Mouse (Mus musculus) cortical plate, adult 2 months (tissue): ENCODE measurements around the gene Deaf1.

Experiments used
- CTCF ChIP-seq: fragments of 200-500 bp; IDR thresholded peaks from 2 replicates; pipeline ENCODE4 v1.5.1; 2011; ENCODE audit warnings: mild to moderate bottlenecking, control low read depth, low read length; ENCODE audit not compliant: insufficient read depth; ENCODE audit errors: extremely low read depth
- POLR2A ChIP-seq: fragments of 200-500 bp; IDR thresholded peaks from 2 replicates; pipeline ENCODE4 v1.6.1; 2011; ENCODE audit warnings: mild to moderate bottlenecking, low read length, control low read depth; ENCODE audit not compliant: insufficient read depth; ENCODE audit errors: extremely low read depth

GRCm38 (mm10) chr7:141315974-141316373, 11.5 kb downstream of the Deaf1 start:
- peak; percentile 53 for TF ChIP-seq CTCF
- no peak for TF ChIP-seq POLR2A
